Mouse (Mus musculus) embryonic fibroblast, embryonic 13.5 days (primary cell): ENCODE measurements around the gene Prnd.

ENCODE experiments used
- CTCF ChIP-seq: IDR thresholded peaks from 2 replicates; pipeline ENCODE4 v1.5.1; 2011; ENCODE audit warnings: mild to moderate bottlenecking, control low read depth, low read length, moderate library complexity, borderline replicate concordance; ENCODE audit not compliant: insufficient read depth
- POLR2A ChIP-seq: IDR thresholded peaks from 2 replicates; pipeline ENCODE4 v1.6.1; 2011; ENCODE audit warnings: low read depth, mild to moderate bottlenecking, control low read depth, low read length, moderate library complexity

DNA sequence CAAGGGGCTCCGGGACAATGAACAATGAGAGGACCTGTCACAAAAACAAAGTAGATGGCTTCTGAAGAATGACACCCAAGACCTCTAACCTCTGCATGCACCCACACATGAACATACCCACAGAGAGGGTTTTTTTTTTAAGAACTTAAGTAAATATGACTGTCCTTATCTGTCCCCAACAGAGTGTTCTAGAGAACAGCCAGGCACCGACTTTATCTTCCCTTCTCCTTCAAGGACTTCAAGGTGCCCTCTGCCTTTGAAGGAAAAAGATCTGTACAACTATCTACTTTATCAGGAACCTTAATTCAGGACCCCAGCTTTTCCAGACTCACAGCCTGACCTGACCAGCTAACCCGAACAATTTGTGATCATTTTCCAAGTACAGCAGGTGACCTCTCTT lies 10.2 kb upstream of the Prnd start:
- TF ChIP-seq CTCF: no peak
- no peak for TF ChIP-seq POLR2A
